Mouse (Mus musculus): ENCODE data around the gene Exog.

The Exog gene

DNA sequence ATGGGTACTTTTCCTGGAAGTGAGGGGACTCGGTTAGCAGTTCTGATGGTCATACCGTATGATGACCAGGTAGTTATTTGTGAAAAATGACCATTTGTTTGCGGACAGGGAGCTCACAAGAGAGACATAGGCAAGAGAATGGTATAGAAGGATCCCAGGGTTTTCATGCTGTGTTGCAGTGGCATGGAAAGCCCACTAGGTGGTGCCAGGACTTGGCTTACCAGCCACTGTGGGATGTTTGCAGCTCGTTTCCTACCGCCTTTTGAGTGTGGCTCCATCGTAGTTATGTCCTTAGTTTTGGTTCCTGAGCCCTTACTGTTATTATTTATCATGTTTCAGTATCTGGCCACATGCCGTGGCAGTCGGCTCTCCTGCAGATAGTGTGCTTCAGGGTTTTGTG lies 15.7 kb downstream of the Exog start:
- no peak for DNase-seq (ENCODE audit: low read depth)

DNA sequence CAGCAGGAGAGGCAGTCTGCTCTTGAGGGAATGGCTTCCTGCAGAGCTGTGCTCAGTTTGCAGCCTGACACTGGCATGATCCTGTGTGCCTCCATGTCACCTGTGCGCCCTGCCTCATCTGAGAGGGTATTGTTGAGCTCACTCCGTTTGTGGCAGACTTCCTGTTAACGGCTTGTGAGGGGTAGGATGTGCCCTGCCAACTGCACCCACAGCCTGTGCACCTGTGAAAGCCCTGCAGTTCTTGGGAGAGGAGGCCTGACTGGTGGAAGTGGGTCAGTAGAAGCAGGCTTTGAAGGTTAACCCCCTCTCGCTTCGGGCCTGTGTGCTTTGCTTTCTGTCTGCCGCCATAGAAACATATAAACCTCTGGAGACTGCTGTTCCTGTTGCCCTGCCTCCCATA lies 20.3 kb downstream of the Exog start:
- DNase-seq (ENCODE audit: low read depth): no peak

DNA sequence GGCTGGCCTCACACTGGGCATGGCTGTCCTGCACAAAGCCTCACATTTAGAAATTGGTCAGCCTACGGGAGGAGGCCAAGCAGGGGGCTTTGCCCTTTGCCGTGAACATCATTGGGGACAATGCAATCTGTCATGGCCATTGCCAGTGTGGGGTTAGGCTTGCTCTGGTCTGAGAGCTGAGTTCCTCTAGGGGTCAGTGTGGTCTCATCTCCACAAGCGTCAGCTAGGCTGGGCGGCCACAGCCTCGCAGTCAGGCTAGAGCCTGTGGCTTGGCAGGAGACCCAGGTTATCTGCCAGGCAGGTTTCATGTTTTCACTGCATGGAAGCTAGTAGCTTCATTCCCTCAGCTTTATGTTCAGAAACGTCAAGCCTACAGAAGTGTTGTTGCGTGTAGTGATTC lies 20.9 kb downstream of the Exog start:
- DNase-seq (ENCODE audit: low read depth): no peak

DNA sequence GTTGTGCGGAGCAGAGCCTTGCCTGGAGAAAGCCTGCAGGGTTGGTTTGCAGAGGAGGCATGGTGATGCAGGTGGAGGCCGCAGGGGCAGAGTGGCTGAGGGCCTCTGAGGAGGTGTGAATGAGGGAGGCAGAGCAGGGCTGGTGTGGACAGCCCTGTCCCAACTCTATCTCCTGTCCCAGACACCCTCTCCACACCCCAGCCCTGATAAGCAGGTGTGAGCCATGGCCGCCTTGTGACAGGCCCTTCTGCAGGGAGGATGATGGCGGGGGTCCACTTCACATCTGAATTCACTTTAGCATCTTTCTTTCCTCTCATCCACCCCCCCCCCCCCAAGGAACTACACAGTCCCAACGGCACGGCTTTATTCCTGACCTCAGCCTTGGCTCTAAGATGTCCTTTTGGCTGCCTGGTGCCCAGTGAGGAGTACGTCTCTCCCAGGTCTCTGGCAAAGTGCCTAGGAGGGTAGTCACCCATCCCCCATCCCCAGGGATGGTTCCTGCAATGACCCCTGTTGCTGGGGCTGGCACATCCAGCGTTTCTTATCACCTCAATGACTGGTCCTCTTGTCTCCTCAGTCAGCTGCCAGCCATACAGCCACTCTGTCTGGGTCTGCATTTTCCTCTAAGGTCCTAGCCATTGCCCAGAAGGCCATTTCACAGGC lies 25.1 kb downstream of the Exog start:
- DNase-seq (ENCODE audit: low read depth): no peak

DNA sequence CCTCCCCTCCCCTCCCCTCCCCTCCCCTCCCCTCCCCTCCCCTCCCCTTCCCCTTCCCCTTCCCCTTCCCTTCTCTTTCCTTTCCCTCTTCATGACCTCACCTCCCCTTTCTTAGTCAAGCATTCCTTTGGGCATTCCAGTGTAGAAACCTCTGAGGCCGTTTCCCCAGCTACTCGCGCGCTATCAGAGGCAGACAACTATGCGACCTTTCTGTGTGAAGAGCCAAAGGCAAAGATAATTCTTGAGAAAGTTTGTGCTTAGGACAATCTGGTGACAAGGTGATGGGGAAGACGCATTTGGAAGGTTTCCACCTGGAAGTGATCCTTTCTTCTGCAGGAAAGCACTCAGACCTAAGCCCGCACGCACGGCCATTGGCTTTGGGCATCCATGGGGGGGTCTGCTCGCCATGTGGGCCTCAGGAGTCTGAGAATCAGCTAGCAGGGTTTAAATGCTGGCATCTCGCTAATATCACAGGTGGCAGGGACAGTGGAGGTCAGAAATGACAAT lies 27.7 kb downstream of the Exog start:
- no peak for DNase-seq (ENCODE audit: low read depth)

DNA sequence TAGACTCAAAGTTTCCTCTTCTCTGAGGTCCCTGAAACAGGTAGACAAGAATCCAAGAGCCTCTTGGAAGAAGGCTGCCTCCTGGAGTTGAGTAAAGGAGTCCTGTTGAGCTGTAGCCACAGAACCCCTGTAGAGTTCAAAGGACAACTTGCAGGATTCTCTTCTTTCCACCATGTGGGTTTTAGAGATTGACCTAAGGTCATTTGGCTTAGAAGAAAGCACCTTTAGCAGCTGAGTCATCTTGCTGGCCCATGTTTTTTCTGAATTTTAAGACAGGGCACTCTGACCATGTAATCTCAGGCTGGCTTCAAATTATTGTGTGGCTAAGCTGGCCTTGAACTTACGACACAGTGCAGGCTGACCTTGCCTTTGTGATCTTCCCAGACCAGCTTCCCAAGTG lies 28.3 kb downstream of the Exog start:
- no peak for DNase-seq (ENCODE audit: low read depth)

DNA sequence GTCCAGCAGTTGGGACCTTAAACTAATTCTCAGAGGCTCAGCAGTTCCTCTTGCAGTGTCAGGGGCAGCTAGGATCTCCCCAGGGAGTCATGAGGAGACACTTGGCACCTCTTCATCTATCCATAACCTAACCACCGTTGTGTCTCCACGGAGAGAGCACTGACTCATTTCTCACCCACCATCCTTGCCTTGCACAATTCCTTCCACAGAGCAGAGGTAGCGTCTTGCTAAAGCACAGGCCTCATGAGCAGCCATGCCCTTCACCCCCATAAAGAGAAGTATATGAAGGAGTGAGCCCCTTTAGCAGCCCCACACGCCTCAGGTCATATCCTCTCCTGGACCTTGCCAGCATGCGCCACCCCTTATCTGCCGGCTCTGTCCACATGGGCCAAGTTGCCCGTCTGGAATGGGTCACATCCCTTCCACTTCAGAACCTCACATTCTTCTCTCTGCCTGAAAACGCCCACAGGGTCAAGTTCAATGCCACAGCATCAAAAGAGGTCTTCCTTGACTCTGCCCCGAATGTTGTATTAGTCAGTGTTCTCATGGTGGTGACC lies 28.9 kb downstream of the Exog start:
- no peak for DNase-seq (ENCODE audit: low read depth)

DNA sequence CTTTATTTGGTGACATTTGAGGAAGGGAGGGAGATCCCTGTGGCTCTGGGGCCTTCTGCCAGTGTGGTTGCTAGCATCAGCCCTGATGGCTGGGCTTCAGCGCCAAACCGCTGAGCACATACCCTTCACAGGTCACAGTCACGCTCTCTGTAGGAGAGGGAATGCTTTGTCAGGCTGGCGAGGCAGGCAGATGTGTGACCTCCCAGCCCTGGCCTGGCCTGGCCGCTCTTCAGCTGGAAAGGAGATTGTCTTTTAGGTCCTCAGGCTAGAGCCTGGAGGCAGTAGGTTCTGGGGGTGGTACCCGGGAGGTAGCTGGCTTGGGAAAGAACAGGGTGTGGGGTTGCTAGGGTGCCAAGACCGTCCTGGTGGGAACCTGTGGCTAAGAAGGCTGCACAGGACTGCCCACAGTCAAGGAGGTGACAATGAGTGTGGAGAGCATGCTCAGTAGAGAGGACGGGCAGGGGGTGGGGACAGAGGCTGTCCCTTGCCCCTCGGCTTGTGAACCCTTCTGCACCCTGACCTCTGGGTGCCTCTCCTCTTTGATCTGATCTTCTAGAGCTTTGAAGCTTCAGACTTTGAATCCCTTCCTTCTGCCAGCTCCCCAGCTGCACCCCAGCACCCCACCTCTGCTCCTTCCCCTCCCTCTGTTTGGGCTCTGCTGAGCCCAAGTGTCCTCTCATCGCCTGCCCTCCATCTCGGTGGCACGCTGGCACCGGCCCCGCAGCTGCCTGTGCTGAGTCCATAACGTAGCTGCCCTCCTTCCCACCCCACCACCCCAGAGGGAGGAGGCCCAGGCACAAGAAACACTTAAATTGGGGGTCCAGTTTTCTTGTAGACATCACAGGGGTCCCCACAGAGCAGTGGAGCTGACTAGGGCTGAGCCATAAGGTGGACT lies 30.2 kb downstream of the Exog start:
- no peak for DNase-seq (ENCODE audit: low read depth)

DNA sequence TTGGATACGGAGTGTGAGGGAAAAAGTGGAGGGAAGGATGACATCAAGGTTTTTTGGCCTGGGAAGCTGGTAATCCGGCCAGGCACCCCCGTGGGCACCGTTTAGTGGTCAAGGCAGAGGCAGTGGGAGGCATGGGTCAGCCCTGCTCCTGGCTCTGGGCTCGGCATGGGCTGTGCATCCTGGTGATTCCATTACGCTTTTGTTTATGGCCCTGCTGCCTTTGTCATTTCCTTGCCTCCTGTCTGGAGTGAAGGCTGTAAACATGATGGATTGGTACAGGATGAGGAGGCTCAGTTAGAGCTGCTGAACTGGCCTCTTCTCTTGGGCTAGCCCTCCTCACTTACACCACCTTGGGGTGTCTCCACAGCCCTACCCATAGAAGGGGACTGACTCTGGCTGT lies 33.0 kb downstream of the Exog start:
- no peak for DNase-seq (ENCODE audit: low read depth)

DNA sequence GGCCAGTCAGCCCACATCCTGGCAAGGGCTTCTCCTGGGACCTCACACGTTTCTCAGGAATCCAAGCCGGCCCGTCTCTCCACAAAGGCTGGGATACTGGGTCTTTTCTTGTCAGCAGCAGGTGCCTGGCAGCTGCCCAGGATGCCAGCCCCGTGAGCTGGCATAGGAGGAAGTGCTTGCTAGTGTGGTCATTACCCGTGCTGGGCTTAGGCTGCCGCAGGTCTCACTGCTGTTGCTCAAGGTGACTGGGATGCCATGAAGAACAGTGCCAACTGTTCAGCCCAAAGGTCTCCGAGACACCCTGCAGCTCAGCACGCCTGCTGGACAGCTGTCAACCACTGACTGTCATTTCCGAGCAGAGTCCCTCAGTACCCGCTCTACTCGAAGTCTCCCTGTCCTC lies 33.6 kb downstream of the Exog start:
- DNase-seq (ENCODE audit: low read depth): no peak

DNA sequence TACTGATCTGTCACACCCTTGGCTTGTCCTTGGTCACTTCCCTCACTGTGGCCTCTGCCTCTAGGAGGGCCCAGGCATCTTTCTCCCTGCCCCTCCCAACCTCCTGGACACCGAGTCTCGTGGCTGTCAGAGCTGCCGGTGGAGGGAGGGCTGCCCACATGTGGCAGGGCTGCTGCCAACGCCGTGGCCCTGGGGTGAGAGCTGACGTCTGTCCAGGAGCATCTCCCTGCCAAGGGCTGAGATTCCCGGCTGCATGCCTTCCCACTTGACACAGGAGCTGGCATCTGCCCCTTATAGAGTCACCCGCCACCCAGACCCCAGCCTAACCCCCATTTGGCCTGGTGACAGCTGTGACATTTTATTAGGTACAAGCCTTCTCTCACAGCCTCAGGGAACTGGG lies 34.6 kb downstream of the Exog start:
- no peak for DNase-seq (ENCODE audit: low read depth)

DNA sequence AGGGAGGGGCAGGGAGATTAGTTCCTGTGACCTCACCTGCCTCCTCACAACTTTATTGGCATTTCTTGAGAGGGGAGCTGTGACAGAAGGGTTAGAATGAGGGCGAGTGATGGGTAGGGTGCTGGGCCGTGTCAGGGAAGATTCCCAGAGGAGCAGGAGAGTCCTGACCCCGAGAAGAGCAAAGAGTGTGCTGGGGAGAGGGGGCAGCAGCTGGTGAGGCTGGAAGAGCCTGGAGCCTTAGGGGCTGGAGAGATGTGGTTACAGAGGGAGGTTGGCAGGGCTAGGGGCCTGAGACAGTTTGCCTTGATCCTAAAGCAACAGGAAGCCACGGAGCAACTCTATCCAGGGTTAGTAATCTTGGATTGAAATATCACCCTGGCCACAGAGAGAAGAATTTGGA lies 36.9 kb downstream of the Exog start:
- no peak for DNase-seq (ENCODE audit: low read depth)

DNA sequence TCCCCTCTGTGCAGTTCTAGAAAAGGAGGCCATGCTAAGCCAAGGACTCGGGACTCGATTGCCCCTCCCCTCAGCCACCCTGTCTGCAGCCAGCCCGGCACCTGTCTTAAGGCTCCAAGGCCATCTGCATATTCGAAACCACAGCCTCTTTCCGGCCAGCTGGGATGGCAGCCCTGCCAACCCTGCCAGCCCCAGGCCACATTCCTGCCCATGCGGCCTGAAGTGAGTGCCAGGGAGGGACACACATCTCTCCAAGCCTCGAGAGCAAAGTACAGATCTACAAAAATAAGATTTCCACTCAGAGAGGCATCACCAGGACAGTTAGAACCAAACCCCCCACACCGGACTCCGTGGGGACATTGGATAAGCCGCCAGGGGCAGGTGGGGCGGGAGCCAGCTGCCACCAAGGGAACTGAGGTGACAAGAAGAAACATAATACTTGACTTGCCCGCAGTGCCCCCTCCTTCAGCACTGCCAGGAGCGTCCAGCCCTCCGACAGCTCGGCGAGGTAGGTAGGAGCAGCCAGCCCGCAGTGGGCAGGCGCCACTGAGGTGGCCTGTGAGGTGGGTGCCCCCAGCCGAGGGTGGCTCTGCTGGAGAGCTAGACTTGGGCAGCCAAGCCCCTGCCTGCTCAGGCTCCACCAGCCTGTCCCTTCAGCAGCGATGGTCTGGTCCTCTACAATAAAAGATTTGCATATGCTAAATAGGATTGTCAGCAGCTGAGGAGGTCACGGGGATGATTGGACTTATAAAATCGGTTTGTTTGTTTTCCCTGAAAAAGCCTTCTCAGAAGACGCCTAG lies 39.0 kb downstream of the Exog start:
- no peak for DNase-seq (ENCODE audit: low read depth)

DNA sequence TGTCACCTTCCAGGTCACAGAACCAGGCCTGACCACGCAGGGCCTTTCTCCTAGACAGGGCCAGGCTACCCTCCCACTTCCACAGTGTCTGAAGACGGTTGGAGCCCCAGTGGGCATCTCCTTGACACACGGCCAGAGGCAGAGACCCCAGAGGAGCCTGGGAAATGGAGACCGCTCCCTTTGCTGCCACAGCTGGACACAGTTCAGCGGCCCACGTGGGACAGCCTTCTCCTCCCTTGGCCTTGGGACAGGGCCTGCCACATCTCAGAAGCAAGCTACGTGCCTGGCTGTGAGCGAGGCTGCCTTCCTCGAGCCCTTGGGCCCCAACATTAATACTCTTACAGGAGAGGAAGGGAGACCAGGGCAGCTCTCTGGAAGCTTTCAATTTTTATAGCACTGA lies 39.7 kb downstream of the Exog start:
- DNase-seq (ENCODE audit: low read depth): no peak

DNA sequence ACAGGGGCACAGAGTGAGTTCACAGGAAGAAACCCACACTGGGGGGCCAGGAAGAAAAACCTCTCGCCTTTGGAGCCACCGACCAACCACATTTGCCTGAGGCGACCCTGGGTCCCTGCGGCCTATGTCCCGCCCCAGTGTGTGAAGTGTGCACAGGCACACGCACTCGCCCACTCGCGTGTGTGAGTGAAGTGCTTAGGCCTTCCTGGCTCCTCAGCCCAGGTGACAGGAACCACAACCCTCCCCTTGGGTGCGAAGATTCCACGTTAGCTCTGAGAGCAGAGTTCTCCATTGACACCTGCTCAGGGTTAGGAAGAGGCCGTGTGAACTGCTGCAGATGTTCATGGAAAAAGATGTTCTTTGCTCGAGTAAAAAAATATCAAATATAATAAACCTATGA lies 40.1 kb downstream of the Exog start:
- DNase-seq (ENCODE audit: low read depth): no peak

DNA sequence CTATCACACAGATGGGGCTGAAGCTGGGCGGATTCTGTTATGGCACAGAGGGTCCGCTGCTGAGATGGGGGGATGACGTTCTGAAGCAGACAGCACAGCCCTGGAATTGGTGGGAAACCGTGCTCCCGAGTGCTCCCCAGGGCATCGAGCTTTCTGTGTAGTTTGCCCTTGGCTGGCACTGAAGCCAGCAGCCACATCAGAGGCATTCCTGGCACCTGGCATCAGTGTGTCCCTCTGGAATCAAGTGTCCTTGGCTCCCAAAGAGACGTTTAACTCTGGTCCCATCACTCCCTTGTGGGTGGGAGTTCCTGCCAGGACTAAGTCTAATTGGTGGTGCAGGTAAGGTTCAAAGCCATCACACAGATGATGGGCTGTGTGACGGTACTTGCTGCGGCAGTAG lies 51.6 kb downstream of the Exog start:
- DNase-seq (ENCODE audit: low read depth): no peak

DNA sequence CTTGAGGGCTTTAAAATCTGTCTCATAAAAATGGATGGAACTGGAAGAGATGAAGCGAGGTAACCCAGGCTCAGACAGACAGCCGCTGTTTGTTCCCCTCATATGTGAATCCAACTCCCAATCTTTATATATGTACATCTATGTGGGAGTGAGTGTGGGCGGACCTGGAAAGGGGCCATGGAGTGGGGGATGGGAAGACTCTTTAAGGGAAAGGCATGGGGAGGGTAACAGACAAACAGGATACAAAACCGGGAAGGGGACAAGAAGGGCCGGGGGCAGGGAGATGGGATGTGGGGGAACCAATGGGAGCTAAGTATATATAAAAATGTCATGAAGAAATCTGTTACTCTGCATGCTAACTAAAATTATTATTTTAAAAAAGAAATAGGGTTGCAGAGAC lies 52.2 kb downstream of the Exog start:
- DNase-seq (ENCODE audit: low read depth): no peak

DNA sequence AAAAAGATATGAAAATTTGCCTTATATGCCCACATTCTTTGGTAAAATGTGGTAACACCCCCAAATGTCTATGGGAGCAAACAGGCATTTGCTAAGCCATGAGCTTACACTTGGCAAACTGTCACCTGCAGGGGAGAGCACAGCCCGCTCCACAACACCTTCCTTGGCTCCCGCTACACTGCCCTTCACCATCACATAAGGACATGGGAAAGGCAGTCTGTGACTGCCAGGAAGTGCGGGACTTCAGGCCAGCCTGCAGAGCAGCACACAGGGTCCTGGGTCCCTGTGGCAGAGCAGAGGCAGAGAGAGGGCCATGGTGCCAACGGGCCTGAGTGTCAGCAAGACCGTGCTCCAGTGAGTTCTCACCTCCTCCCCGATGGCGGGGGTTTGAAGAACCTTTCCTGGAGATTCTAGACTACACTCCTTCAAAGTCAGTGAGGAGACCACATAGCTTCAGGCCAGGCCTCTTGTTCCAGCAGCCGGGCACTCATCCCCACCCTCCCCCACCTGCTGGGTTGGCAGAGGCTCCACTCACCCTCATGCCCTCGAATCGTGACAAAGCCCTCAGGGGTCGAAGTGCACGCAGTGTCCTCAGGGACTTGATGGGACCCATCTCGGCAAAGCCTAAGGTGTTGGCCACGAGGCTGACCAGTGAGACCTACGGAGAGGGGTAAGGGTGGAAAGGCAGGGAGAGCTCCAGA lies 53.0 kb downstream of the Exog start:
- no peak for DNase-seq (ENCODE audit: low read depth)

DNA sequence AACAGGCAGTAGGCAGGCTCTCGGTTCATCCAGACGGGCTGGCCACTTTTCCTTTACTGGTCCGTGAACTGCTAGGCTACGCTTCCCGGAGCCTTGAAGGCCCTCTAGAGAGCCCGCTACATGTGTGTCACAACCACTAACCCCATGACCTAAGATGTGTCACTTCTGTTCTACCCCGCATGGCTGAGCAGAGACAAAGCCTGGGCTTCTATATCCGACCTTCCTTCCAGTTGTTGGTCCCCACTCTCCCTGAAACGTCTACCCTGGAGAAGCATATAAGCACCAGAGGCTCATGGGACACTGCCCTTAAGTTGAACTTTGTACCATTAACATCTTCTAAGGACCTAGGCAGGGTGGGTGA lies 53.5 kb downstream of the Exog start:
- no peak for DNase-seq (ENCODE audit: low read depth)

DNA sequence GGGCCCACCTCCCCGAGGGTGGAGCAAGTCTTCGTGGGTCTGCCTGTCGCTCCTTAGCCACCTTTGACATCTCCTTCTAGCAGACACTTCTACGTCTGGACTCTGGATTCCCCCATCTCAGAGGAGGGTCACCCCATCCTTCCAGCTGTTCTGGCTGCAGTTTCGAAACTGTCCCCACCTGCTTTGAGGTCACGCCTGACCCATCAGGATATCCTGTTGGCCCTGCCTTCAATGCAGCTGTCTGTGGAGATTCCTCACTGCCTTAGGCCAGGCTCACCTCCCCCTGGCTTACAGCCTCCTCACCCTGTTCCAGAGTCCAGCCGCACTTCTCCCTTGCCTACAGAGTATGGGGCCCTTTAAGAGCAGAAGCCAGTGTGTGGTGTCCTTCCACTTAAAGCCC lies 54.1 kb downstream of the Exog start:
- no peak for DNase-seq (ENCODE audit: low read depth)

DNA sequence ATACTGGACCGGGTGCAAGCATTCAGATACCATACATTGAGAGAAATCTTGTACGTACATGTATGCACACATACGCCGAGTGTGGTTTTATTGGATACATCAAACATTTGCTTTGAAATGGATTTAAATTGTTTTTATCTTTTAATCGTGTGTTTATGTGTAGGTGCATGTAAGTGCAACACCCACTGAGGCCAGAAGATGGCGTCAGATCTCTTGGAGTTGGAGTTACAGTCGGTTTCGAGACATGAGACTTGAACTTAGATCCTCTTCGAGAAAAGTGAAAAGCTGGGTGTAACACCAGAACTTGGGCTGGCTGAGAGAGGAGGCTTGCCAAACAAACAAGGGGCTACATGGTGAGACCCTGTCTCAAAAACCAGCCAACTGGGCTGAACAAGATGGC lies 58.9 kb downstream of the Exog start:
- DNase-seq (ENCODE audit: low read depth): no peak
